Mouse (Mus musculus): ENCODE results near the gene Tbrg4.
"Not testable (repeated sequence)": the region's sequence is repeated elsewhere in the genome, so short reads cannot be mapped to it uniquely, and the experiment has no call there.

DNA sequence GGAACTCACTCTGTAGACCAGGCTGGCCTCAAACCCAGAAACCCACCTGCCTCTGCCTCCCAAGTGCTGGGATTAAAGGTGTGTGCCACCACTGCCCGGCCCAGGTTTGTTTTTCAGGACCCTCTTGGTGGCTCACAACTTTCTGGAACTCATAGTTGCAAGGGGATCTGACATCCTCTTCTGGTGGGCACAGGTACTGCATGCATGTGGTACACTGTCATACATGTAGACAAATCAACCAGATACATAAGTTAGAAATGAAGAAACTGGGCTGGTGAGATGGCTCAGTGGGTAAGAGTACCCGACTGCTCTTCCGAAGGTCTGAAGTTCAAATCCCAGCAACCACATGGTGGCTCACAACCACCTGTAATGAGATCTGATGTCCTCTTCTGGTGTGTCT, 27.1 kb upstream of the Tbrg4 start:
- TF ChIP-seq CTCF (IDR thresholded peaks at IDR 0.05; ENCODE audit: low read depth, low read length); POLR2A (IDR thresholded peaks at IDR 0.05; ENCODE audit: borderline replicate concordance, low read depth, low read length): not testable (repeated sequence)
